ENCODE assay signal across 25 mouse cellular contexts in the genomic region with DNA sequence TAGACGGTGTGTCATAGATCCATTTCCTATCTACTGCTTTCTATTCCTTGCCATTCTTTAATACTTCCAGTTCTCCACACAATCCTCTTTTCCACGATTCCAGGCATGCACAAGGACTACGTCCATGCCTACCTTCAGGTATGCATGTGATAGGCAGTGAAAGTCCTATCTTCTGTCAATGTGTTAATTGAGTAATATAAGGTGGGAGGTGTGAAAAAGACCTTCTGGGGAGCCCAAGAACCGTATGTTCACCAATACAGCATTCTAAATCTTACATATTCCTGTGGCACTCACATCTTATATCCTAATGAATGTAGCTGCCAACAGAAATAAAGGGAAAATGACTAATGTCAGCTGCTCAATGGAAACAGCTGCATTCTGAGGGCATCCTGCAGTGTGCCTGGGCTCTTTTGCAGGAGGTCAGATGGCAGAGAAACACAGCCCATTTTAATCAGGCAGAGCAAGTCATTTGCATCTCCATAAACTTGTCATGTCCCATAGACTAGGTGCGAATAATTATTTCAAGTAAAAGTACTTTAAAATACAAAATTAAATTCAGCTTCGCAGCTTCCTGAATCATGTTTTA.
DNase-seq lines count a peak whose midpoint lies in the region; ATAC-seq lines count a peak whose summit lies in the region.
"Had no signal": no experiment of that assay in that cellular context is flagged by ENCODE, and none has a peak within 500 bp of the region (broad histone marks: within the 10 kb centered on the region; RNA-seq: fewer than 3 reads in every experiment).

No protein-coding gene starts in this region.

- H3K4me3 ChIP-seq in forebrain, embryonic 13.5 days, result no peak overlapping the region
- H3K4me3 ChIP-seq in forebrain, embryonic 11.5 days (ENCODE audit: low read depth, low read length), result no peak overlapping the region
- no peak overlapping the region for H3K4me3 ChIP-seq in forebrain, embryonic 15.5 days
- no peak overlapping the region for H3K4me3 ChIP-seq in kidney, embryonic 14.5 days (ENCODE audit: low read length)
- H3K4me3 ChIP-seq: embryonic facial prominence, embryonic 13.5 days; heart, embryonic 12.5 days; heart, embryonic 15.5 days; hindbrain, embryonic 10.5 days; hindbrain, embryonic 15.5 days had no signal

- H3K36me3 ChIP-seq in forebrain, embryonic 13.5 days (ENCODE audit: poor library complexity, severe bottlenecking), result no peaks in the 10 kb centered on the region
- H3K36me3 ChIP-seq in forebrain, embryonic 11.5 days (ENCODE audit: control insufficient read depth, insufficient read depth, low read length), result no peaks in the 10 kb centered on the region
- H3K36me3 ChIP-seq in forebrain, embryonic 15.5 days, result no peaks in the 10 kb centered on the region
- no peaks in the 10 kb centered on the region for H3K36me3 ChIP-seq in kidney, embryonic 14.5 days (ENCODE audit: control insufficient read depth, insufficient read depth, low read length)
- H3K36me3 ChIP-seq: embryonic facial prominence, embryonic 13.5 days; heart, embryonic 12.5 days; heart, embryonic 15.5 days; hindbrain, embryonic 10.5 days; hindbrain, embryonic 15.5 days had no signal

- H3K27ac ChIP-seq in forebrain, embryonic 13.5 days, result no peak overlapping the region
- no peak overlapping the region for H3K27ac ChIP-seq in forebrain, embryonic 11.5 days (ENCODE audit: low read depth, low read length)
- H3K27ac ChIP-seq in forebrain, embryonic 15.5 days (replicated peaks), result no peak overlapping the region
- no peak overlapping the region for H3K27ac ChIP-seq in kidney, embryonic 14.5 days (ENCODE audit: low read depth, low read length)
- H3K27ac ChIP-seq: embryonic facial prominence, embryonic 13.5 days; heart, embryonic 15.5 days; hindbrain, embryonic 10.5 days; hindbrain, embryonic 15.5 days had no signal

- ATAC-seq in forebrain, embryonic 13.5 days, result peak; percentile 61; the same call in 1 of the 2 replicates
- ATAC-seq in forebrain, embryonic 11.5 days (replicated peaks; ENCODE audit: low FRiP score), result no peak
- peak; percentile 55 for ATAC-seq in forebrain, embryonic 15.5 days (replicated peaks)
- ATAC-seq in cerebellum, adult (ENCODE audit: insufficient number of reproducible peaks, low FRiP score, low TSS enrichment), result no peak
- no peak for ATAC-seq in kidney, embryonic 14.5 days (ENCODE audit: low FRiP score, low TSS enrichment)
- ATAC-seq: CD4-positive, CD25-positive, alpha-beta regulatory T cell, adult 4 months had no signal

- H3K9ac ChIP-seq in forebrain, embryonic 13.5 days, result no peak overlapping the region
- H3K9ac ChIP-seq in forebrain, embryonic 11.5 days (ENCODE audit: low read length), result no peak overlapping the region
- H3K9ac ChIP-seq in forebrain, embryonic 15.5 days (replicated peaks), result no peak overlapping the region
- H3K9ac ChIP-seq in kidney, embryonic 14.5 days (ENCODE audit: low read depth, low read length), result no peak overlapping the region
- H3K9ac ChIP-seq: embryonic facial prominence, embryonic 13.5 days; heart, embryonic 12.5 days; heart, embryonic 15.5 days; hindbrain, embryonic 15.5 days had no signal

- DNase-seq in forebrain, embryonic 11.5 days (ENCODE audit: low spot score), result no peak
- peak; percentile 10 to 13 for DNase-seq in right cerebral cortex, adult 2 months (ENCODE audit: low spot score in 2 of 2)
- DNase-seq in right cerebral cortex, postnatal 10 days (ENCODE audit: low spot score in 2 of 2), result no peak
- DNase-seq: adrenal gland, adult 2 months; adrenal gland, postnatal 14 days; cerebellum, adult 11 months; cerebellum, adult 2 months; cerebellum, adult 9-11 months; cerebellum, postnatal 25 days; gastrocnemius, postnatal 25 days; heart, adult 18-20 months; heart, postnatal 10 days; heart, postnatal 36 days; kidney, adult 11 months; kidney, adult 8-10 months had no signal

- no peaks in the 10 kb centered on the region for H3K27me3 ChIP-seq in forebrain, embryonic 13.5 days
- no peaks in the 10 kb centered on the region for H3K27me3 ChIP-seq in forebrain, embryonic 11.5 days (ENCODE audit: control insufficient read depth, insufficient read depth, low read length)
- H3K27me3 ChIP-seq in forebrain, embryonic 15.5 days, result no peaks in the 10 kb centered on the region
- H3K27me3 ChIP-seq in kidney, embryonic 14.5 days (ENCODE audit: control insufficient read depth, insufficient read depth, low read length), result no peaks in the 10 kb centered on the region
- H3K27me3 ChIP-seq: embryonic facial prominence, embryonic 13.5 days; heart, embryonic 12.5 days; heart, embryonic 15.5 days; hindbrain, embryonic 15.5 days had no signal

- no peak overlapping the region for H3K4me2 ChIP-seq in forebrain, embryonic 13.5 days
- H3K4me2 ChIP-seq in forebrain, embryonic 11.5 days (ENCODE audit: low read depth, low read length, severe bottlenecking), result no peak overlapping the region
- H3K4me2 ChIP-seq in forebrain, embryonic 15.5 days (replicated peaks), result no peak overlapping the region
- H3K4me2 ChIP-seq in kidney, embryonic 14.5 days (replicated peaks; ENCODE audit: low read depth, low read length), result no peak overlapping the region
- H3K4me2 ChIP-seq: embryonic facial prominence, embryonic 13.5 days; heart, embryonic 12.5 days; heart, embryonic 15.5 days; hindbrain, embryonic 15.5 days had no signal

- 66% methylated on average over 6 of the region's 6 CpGs for WGBS in forebrain, embryonic 13.5 days
- 78% methylated on average over 6 of the region's 6 CpGs for WGBS in forebrain, embryonic 11.5 days
- 53% methylated on average over 6 of the region's 6 CpGs for WGBS in forebrain, embryonic 15.5 days
- WGBS in kidney, embryonic 14.5 days, result 81% methylated on average over 6 of the region's 6 CpGs

- no peaks in the 10 kb centered on the region for H3K9me3 ChIP-seq in forebrain, embryonic 13.5 days (replicated peaks)
- H3K9me3 ChIP-seq in forebrain, embryonic 11.5 days (ENCODE audit: control insufficient read depth, low read length), result no peaks in the 10 kb centered on the region
- H3K9me3 ChIP-seq in forebrain, embryonic 15.5 days, result no peaks in the 10 kb centered on the region
- no peaks in the 10 kb centered on the region for H3K9me3 ChIP-seq in kidney, embryonic 14.5 days (ENCODE audit: control insufficient read depth, low read length)
- H3K9me3 ChIP-seq: embryonic facial prominence, embryonic 13.5 days; heart, embryonic 12.5 days; heart, embryonic 15.5 days; hindbrain, embryonic 10.5 days; hindbrain, embryonic 15.5 days had no signal

- H3K4me1 ChIP-seq in forebrain, embryonic 13.5 days, result peaks cover 10% of the 10 kb centered on the region; the same call in 1 of the 2 replicates
- no peaks in the 10 kb centered on the region for H3K4me1 ChIP-seq in forebrain, embryonic 11.5 days (replicated peaks; ENCODE audit: control insufficient read depth, insufficient read depth, low read length)
- H3K4me1 ChIP-seq in forebrain, embryonic 15.5 days, result peaks cover 6% of the 10 kb centered on the region; the same call in 1 of the 2 replicates
- H3K4me1 ChIP-seq in kidney, embryonic 14.5 days (ENCODE audit: control insufficient read depth, insufficient read depth, low read length), result no peaks in the 10 kb centered on the region
- H3K4me1 ChIP-seq: embryonic facial prominence, embryonic 13.5 days; heart, embryonic 12.5 days; heart, embryonic 15.5 days; hindbrain, embryonic 15.5 days had no signal

Comparison
In these comparisons a context has a peak if more than half of its experiments do, and no peak if none do; other contexts are left out.
1. ATAC-seq: peak in forebrain, embryonic 13.5 days (single experiment) and forebrain, embryonic 15.5 days (single experiment); none in forebrain, embryonic 11.5 days (single experiment), cerebellum, adult (single experiment) and kidney, embryonic 14.5 days (single experiment).
2. DNase-seq: peak in right cerebral cortex, adult 2 months (2 of 2); none in forebrain, embryonic 11.5 days (single experiment) and right cerebral cortex, postnatal 10 days (0 of 2).